Mouse (Mus musculus) gastrocnemius, adult 18-20 months (tissue): ENCODE measurements around the gene Grm7. TPM values are rescaled to one million over a fixed set of nuclear protein-coding genes. Genes with fewer than 3 reads are reported as not detected.

ENCODE experiments used
- DNase-seq: peaks from one replicate; pipeline ENCODE4 v3.0.0; 2021; ENCODE audit warnings: low spot score
- total RNA-seq, 2 experiments: library from RNA; stranded (reverse); gene quantifications; 2 replicates each; pipeline ENCODE4 v1.2.3; 2021

Gene Grm7
- total RNA-seq, 2 experiments from 2014 or later = not detected

DNA sequence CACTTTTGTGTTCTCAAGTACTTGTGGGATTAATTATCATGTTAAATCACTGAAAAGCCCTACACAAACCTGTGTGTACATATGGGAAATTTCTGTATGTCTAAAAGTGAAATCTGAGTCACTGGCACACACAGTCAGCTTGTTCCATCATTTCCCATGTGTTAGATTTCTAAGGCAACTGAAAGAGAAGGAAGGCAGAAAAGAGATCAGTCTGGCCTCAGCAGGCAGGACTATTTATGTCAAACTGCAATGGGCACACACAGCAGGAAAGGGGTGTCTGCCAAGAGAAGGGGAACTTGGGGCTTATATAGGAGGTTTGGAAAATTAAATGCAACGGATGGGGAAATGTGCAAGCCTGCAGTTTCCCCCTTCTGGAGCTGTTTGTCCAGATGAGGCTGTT lies 913.2 kb downstream of the Grm7 start:
- no peak for DNase-seq

DNA sequence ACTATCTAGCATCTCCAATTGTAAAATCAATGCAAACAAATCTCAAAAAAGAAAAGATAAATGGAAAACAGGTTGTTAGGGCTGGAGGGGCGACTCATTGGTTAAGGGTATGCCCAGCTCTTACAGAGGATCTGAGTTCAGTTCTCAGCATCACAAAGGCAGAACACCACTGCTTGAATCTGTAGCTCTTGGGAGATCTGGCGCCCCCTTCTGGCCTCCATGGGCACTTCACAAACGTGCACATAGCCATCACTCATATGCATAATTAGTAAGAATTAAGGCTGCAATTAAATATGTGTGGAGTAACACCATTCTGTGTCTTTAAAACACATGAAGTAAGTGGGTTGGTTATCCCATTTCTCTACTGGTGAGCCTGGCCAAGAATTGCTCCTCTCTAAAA lies 914.1 kb downstream of the Grm7 start:
- no peak for DNase-seq

DNA sequence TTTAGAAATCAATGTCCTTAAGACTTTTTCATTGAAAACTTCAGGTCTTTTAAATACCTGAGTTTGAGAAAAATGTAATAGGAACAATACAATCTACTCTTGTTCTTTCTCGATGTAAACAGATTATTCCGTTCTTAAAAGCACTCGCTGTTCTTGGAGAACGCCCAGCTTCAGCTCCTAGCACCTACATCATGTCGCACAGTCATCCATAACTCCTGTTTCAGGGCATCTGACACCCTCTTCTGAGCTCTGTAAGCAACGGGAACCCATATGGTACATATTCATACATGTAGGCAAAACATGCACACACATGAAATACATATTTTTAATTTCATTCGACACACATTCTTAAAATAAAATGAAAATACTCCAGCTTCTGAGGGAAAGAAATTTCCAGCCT lies 916.0 kb downstream of the Grm7 start:
- DNase-seq = no peak

DNA sequence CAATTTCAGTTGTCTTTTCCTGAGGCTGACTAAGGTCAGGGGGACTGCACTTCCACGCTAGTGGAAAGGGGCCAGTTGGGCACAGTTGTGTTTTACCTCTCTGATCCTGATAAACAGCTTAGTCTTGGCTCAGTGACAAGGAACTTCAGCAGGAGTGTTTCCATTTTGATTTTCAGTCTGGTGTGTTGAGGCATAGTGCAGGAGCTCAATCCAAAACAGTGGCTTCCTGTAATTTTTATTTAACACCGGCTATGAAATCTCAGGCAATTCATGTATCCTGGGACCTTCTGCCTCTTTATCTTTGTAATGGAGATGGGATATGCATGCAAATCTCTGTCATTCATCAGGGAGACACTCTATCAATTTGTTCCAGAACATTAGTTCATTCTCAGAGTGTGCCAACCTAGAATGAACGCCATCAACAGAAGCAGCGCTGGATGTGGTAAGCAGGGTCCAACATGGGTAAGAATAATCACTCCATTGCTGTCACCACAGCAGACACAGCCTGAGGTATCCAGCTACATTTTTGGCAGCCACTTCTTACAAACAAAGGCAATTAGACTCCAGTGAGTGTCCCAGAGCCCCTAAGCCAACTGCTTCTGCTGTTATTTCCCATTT lies 926.2 kb downstream of the Grm7 start:
- no peak for DNase-seq

DNA sequence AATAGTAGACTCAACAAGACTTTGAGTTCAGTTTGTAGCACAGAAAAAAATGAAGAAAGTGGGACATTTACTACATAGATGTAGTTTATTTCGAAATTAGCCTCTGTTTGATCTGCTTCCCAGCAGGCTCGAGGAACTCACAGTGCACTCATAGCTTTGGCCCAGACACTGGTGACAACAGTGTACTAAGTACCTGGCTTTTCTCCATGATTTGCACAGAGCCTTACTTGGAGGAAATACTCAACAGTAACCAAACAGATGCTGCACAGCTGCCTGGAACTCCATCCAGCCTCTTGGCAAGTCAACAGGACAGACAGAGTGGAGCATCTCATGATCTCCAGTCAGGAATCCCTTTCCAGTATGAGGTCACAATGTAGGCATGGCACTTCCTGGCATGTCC lies 939.5 kb downstream of the Grm7 start:
- peak; percentile 27 for DNase-seq

GRCm38 (mm10) chr6:111587572-111587971 lies 942.2 kb downstream of the Grm7 start:
- DNase-seq = no peak

- no peak for DNase-seq
Measured at GRCm38 (mm10) chr6:111601892-111602654, 956.7 kb downstream of the Grm7 start.

DNA sequence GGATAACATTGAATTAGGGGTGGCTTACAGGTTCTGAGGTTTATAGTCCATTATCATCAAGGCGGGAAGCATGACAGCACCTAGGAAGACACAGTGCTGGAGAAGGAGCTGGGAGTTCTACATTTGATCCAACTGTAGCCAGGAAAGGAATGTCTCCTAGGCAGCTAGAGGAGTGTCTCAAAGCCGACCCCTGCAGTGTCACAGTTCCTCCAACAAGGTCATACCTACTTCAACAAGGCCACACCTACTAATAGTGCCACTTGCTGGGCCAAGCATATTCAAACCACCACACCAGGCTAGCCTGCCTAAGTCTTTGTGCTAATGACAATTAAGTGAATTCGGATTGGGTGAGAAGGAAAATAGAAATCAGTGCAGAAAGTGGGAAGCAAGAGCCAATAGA lies 965.0 kb downstream of the Grm7 start:
- DNase-seq = no peak

- no peak for DNase-seq
Measured at GRCm38 (mm10) chr6:111613834-111614233, 968.5 kb downstream of the Grm7 start.
